Mouse (Mus musculus) neural tube, embryonic 12.5 days (tissue): ENCODE data around the gene Ccdc106. TPM values are rescaled to one million over a fixed set of nuclear protein-coding genes. Genes with fewer than 3 reads are reported as not detected.
A peak's percentile ranks its signal among the peaks of the same experiment; 100 is the strongest.

Source experiments
- ATAC-seq: fragments of 200-750 bp; cut with Nextera tagmentation; 2 replicates; pipeline ENCODE4 v1.8.0; 2017; ENCODE audit warnings: low read depth, mild to moderate bottlenecking, moderate TSS enrichment, moderate library complexity; ENCODE audit not compliant: low FRiP score
- H3K27ac ChIP-seq: fragments of 300-500 bp; sonication (generic); 2 replicates; pipeline ENCODE4 v1.5.1; 2016
- H3K27me3 ChIP-seq: fragments of 300-500 bp; sonication (generic); replicated peaks from 2 replicates; pipeline ENCODE4 v1.6.1; 2016; ENCODE audit warnings: mild to moderate bottlenecking
- H3K36me3 ChIP-seq: fragments of 300-500 bp; sonication (generic); 2 replicates; pipeline ENCODE4 v1.6.1; 2016; ENCODE audit warnings: mild to moderate bottlenecking
- H3K4me1 ChIP-seq: fragments of 300-500 bp; sonication (generic); 2 replicates; pipeline ENCODE4 v1.6.1; 2016
- H3K4me2 ChIP-seq: fragments of 300-500 bp; sonication (generic); replicated peaks from 2 replicates; pipeline ENCODE4 v1.6.1; 2016; ENCODE audit warnings: mild to moderate bottlenecking
- H3K4me3 ChIP-seq: fragments of 300-500 bp; sonication (generic); 2 replicates; pipeline ENCODE4 v1.5.1; 2016
- H3K9ac ChIP-seq: fragments of 300-500 bp; sonication (generic); 2 replicates; pipeline ENCODE4 v1.6.1; 2016; ENCODE audit warnings: mild to moderate bottlenecking
- H3K9me3 ChIP-seq: fragments of 300-500 bp; sonication (generic); 2 replicates; pipeline ENCODE4 v1.6.1; 2016; ENCODE audit warnings: mild to moderate bottlenecking
- WGBS: fragments of 180-500 bp; shearing (Covaris S2); methylation state at CpG from one replicate; pipeline ENCODE4 v1.1.7; 2016; 5-methylcytosine and 5-hydroxymethylcytosine counted together
- polyA plus RNA-seq: library from polyadenylated mRNA; unstranded; fragments of >200 nt; fragmentation: Nextera tagmentation; extraction: Ambion mirVana; gene quantifications from 2 replicates; pipeline ENCODE4 v1.2.1, GENCODE M21; 2016

Gene Ccdc106
- polyA plus RNA-seq, 1 experiment from 2014 or later = 17.0 TPM

DNA sequence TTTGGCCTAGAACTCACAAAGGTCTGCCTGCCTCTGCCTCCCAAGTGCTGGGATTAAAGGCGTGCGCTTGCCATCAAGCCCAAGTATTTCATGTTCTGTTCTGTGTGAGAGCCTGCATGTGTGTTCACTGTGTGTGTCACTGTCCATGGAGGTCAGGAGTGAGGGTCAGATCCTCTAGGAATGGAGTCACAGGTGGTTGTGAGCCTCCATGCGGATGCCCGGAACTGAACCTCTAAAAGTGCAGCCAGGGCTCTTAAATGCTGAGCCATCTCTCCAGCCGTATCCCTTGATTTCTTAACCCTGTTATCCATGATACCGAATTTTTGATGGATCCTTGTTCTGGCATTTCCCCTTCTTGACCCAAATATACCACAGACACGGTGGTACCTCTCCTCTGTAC, 16.7 kb downstream of the Ccdc106 start:
- Histone ChIP-seq H3K27me3 (no peaks in the 10 kb centered on the region), H3K36me3 (peaks cover 41% of the 10 kb centered on the region), H3K4me3 (no peak overlapping the region), H3K4me1 (no peaks in the 10 kb centered on the region; the same call in 1 of the 2 replicates), H3K9ac (no peak overlapping the region), H3K27ac (no peak overlapping the region), H3K9me3 (peaks cover 2% of the 10 kb centered on the region; the same call in 1 of the 2 replicates), H3K4me2 (no peak overlapping the region)
- WGBS = 94% methylated on average over 7 of the region's 7 CpGs
- no peak for ATAC-seq

DNA sequence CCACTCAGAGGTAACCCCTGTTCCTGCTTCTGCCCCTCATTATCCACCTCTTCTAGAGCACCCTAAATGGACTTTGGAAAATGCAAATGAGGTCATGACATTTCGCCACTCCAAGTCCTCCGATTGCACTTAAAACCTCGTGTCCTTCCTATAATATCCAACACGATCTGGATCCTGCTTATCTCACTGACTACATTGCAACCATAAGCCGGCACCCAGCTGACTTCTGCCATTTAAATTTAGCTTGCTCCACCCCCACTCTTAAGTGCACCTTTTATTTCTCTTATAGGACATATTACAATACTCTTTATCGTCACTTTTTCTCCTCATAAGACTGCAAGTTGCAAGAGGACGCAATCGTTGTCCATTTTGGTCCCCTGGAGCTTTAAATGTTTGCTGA, 17.1 kb downstream of the Ccdc106 start:
- Histone ChIP-seq H3K4me1 (no peaks in the 10 kb centered on the region; the same call in 1 of the 2 replicates), H3K4me3 (peak overlapping the region; percentile 62), H3K9me3 (no peaks in the 10 kb centered on the region), H3K27ac (no peak overlapping the region), H3K36me3 (peaks cover 37% of the 10 kb centered on the region), H3K4me2 (peak overlapping the region; percentile 57), H3K27me3 (no peaks in the 10 kb centered on the region), H3K9ac (peak overlapping the region; percentile 82)
- no peak for ATAC-seq
- 92% methylated on average over 8 of the region's 8 CpGs for WGBS

DNA sequence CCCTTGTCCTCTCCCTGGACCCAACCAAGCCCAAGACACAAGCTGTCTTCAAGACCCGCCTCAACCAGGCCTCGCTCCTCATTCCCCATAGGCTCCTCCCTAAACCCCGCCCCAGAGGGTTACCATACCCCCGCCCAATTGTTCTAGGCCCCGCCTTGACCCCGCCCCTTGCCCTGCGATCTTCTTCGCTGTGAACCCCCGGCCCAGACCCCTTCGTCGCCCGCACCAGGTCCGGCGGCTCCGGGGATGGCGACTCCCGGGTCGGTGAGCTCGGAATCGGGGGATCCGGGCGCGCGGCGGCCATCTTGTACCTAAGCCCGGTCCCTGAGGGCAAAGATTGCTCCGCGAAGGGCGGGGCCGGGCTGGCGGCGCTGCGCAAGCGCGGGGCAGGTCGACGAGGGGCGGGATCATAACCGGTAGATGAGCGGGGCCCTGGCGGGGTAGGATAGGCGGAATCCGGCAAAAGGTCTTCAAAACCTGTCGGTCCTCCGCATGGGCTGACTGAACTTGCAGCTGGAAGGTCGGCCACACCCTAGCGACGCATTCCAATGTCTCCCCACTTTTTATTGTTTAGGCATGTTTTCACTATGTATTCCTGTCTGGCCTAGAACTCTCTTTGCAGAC, 17.9 kb downstream of the Ccdc106 start, which contains the start of gene Zfp784:
Gene Zfp784, minus strand, starts transcription at position 338 of the 624 bp plus-strand sequence.
- Histone ChIP-seq H3K27ac (peak within 1 kb of the TSS; percentile 90), H3K9ac (peak within 1 kb of the TSS; percentile 82), H3K36me3 (peaks cover 29% of the 10 kb centered on the region), H3K4me3 (peak within 1 kb of the TSS; percentile 62), H3K4me1 (no peaks in the 10 kb centered on the region; the same call in 1 of the 2 replicates), H3K9me3 (no peaks in the 10 kb centered on the region), H3K27me3 (no peaks in the 10 kb centered on the region), H3K4me2 (peak within 1 kb of the TSS; percentile 57)
- WGBS = under 1% methylated on average over 48 of the region's 48 CpGs
- peak; percentile 96 for ATAC-seq

DNA sequence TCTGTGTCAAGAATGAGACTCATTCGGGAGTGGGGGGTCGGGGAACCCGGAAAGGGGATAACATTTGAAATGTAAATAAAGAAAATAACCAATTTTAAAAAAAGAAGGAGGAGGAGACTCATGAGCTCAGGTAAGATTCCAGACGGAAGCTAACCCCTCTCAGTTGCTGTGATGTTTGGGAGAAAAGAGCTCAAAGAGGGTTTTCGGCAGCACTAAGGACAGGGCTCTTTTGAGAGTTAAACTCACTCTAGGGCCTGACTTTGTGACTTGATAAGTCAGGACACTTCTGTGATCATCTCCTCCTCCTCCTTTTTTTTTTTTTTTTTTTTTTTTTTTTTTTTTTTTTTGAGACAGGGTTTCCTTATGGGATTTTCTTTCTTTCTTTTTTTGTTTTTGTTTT, 18.6 kb downstream of the Ccdc106 start:
- no peaks in the 10 kb centered on the region for H3K27me3 ChIP-seq
- no peaks in the 10 kb centered on the region; the same call in 1 of the 2 replicates for H3K4me1 ChIP-seq
- no peak overlapping the region for H3K27ac ChIP-seq
- peaks cover 22% of the 10 kb centered on the region for H3K36me3 ChIP-seq
- ATAC-seq = no peak
- 49% methylated on average over 5 of the region's 5 CpGs for WGBS
- peak overlapping the region; percentile 62 for H3K4me3 ChIP-seq
- peak overlapping the region; percentile 82; the same call in 1 of the 2 replicates for H3K9ac ChIP-seq
- peak overlapping the region; percentile 57 for H3K4me2 ChIP-seq
- H3K9me3 ChIP-seq = no peaks in the 10 kb centered on the region

DNA sequence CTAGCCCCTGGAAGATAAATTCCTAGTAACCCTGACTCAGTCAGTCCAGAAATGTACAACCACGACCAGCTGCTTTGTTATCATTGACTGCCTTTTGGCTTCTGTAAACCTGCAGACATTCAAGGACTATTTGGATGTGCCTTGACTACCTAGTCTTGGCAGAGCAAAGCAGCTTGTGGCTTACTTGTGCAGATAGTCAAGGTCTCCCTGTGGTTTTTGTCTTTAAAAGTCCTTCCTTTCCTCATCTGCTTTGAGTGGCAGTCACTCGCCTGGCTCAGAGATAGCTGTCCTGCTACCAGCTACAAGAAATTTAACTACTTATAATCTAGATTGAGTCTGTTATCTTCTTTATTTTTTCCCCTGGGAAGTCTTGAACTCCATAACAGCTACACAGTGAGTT, 24.6 kb downstream of the Ccdc106 start:
- Histone ChIP-seq H3K36me3 (no peaks in the 10 kb centered on the region; the same call in 1 of the 2 replicates), H3K9me3 (no peaks in the 10 kb centered on the region), H3K27me3 (no peaks in the 10 kb centered on the region), H3K4me1 (no peaks in the 10 kb centered on the region), H3K27ac (no peak overlapping the region), H3K9ac (no peak overlapping the region), H3K4me2 (no peak overlapping the region), H3K4me3 (no peak overlapping the region)
- no peak for ATAC-seq
- 87% methylated on average over 2 of the region's 2 CpGs for WGBS

DNA sequence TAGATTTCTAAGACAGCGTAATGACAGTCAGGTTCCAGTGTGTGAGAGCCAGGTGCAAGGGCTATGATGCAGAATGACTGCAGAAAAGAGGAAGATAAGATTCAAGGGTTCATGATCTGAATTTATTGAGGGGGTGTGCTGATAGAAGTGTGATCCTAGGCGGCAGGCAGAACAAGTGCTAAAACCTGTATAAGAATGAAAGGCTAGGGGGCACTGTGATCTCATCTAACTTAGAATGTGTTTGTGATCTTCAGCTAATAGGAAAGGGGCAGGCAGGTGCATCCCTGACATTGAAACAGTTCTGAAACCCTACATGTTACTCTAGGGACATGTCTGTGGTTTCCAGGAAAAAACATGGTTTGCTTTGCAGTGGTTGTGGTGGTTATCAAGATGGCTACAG, 25.8 kb downstream of the Ccdc106 start:
- Histone ChIP-seq H3K9me3 (no peaks in the 10 kb centered on the region), H3K27me3 (no peaks in the 10 kb centered on the region), H3K36me3 (no peaks in the 10 kb centered on the region; the same call in 1 of the 2 replicates), H3K4me1 (peaks cover 6% of the 10 kb centered on the region), H3K9ac (no peak overlapping the region), H3K4me2 (no peak overlapping the region), H3K27ac (no peak overlapping the region), H3K4me3 (no peak overlapping the region)
- 66% methylated on average over 2 of the region's 2 CpGs for WGBS
- no peak for ATAC-seq

DNA sequence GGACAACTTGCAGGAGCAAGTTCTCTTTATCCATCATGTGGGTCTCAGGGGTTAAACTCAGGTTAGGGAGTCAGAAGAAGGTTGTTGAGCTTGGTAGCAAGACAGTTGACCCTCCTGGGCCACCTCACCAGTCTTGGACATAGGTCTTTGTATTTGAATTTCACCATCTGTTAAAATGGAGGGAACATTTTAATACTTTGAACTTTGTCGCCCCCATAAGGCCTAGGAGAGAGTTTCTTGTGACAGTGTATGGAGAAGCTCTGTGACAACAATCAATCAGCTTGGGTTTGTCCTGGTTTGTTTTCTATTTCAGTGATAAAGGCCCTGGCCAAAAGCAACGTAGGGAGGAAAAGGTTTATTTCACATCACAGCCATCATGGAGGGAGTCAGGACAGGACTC, 27.0 kb downstream of the Ccdc106 start:
- H3K27me3 ChIP-seq = no peaks in the 10 kb centered on the region
- ATAC-seq = no peak
- peaks cover 12% of the 10 kb centered on the region for H3K4me1 ChIP-seq
- no peak overlapping the region for H3K9ac ChIP-seq
- 34% methylated on average over 2 of the region's 2 CpGs for WGBS
- H3K4me2 ChIP-seq = no peak overlapping the region
- no peaks in the 10 kb centered on the region for H3K9me3 ChIP-seq
- H3K4me3 ChIP-seq = no peak overlapping the region
- H3K36me3 ChIP-seq = no peaks in the 10 kb centered on the region
- H3K27ac ChIP-seq = no peak overlapping the region

DNA sequence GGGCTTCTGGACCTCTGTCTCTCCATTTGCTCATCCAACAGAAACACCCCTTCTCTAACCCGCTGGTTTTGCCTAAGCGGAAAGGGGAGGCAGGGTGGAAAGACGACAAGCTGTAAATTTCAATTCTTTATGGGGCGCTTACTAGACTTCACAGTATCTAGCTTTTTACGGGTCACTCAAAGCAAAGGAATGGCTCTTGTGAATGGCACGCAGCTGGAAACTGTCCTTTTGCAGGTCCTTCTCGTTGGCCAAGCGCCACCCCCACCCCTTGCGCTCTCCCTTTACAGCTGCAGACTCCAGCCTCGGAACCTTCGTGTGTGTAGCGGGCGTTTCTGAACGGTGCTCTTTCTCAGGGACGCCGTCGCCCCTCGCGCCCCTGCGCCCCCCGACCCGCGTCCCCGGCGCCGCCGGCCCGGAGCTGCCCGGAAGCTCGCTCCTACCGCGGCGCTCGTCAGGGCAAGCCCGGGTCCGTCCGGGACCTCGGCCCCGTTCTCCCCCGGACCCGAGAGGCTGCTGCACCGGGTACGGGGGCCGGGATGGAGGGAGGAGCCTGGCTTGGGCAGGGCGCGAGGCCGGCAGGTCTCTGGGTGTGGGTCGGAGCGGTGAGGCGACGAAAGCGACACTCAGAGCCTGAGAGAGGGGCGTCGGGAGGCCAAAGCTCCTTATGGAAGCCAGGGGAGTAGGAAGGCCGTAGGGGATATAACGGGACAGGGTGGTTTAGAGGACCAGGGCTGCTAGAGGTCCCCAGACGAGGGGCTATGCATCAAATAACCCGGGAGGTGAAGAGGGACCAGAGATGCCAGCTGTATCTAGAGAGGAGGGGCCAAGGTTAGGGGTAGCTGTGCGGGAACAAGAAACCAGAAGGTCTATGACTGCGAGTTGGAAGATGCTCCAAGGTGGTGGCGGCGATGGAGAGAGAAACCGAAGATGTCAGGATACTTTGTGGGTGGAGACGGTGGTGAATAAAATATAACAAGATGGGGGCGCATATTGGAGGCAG, 31.1 kb downstream of the Ccdc106 start, which contains the start of gene Zfp580:
Gene Zfp580, plus strand, starts transcription at position 346 of the 1,000 bp plus-strand sequence.
- 2% methylated on average over 65 of the region's 65 CpGs for WGBS
- peak; percentile 67 for ATAC-seq

DNA sequence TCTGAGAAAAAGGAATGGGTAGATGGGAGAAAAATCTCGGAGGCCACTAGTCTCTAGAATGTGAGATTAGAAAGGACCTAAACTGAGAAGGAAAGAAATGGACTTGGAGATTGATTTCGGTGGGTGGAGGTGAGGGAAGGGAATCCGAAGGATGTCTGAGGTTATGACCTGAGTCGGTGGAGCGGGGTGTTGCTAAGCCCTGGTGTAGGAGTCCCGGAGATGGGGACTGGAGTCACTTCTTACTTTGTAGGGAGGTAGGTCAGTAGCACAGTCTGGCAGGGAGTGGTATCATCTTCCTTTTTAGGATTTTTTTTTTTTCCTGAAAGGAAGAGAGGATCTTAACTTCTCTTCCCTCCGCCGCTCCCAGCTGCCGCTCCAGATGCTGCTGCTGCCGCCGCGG, 32.1 kb downstream of the Ccdc106 start:
- 2% methylated on average over 12 of the region's 12 CpGs for WGBS

More for the DNA sequence above, 31.1 kb downstream of the Ccdc106 start, which contains the start of gene Zfp580:
- Histone ChIP-seq H3K36me3 (no peaks in the 10 kb centered on the region), H3K4me1 (peaks cover 32% of the 10 kb centered on the region), H3K4me2 (peak within 1 kb of the TSS; percentile 91), H3K27ac (peak within 1 kb of the TSS; percentile 82), H3K9me3 (no peaks in the 10 kb centered on the region), H3K9ac (peak within 1 kb of the TSS; percentile 93), H3K27me3 (peaks cover 39% of the 10 kb centered on the region), H3K4me3 (peak within 1 kb of the TSS; percentile 79)

DNA sequence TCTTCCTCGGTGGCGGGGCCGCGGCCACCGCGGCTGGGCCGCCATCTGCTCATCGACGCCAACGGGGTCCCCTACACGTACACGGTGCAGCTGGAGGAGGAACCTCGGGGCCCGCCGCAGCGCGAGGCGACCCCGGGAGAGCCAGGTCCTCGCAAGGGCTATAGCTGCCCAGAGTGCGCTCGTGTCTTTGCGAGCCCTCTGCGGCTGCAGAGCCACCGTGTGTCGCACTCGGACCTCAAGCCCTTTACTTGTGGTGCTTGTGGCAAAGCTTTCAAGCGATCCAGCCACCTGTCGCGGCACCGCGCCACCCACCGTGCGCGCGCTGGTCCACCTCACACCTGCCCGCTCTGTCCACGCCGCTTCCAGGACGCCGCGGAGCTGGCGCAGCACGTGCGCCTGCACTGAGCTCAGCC, 32.6 kb downstream of the Ccdc106 start:
- peaks cover 53% of the 10 kb centered on the region for H3K27me3 ChIP-seq
- H3K9me3 ChIP-seq = no peaks in the 10 kb centered on the region
- no peaks in the 10 kb centered on the region for H3K36me3 ChIP-seq
- H3K27ac ChIP-seq = no peak overlapping the region
- 2% methylated on average over 45 of the region's 45 CpGs for WGBS
- peak overlapping the region; percentile 91 for H3K4me2 ChIP-seq
- ATAC-seq = no peak
- H3K4me3 ChIP-seq = peak overlapping the region; percentile 79
- peak overlapping the region; percentile 65 for H3K9ac ChIP-seq
- peaks cover 38% of the 10 kb centered on the region for H3K4me1 ChIP-seq

More for the DNA sequence above, 32.1 kb downstream of the Ccdc106 start:
- Histone ChIP-seq H3K4me1 (peaks cover 38% of the 10 kb centered on the region), H3K9ac (peak overlapping the region; percentile 93), H3K36me3 (no peaks in the 10 kb centered on the region), H3K27ac (no peak overlapping the region), H3K9me3 (no peaks in the 10 kb centered on the region), H3K4me3 (peak overlapping the region; percentile 79), H3K27me3 (peaks cover 48% of the 10 kb centered on the region), H3K4me2 (peak overlapping the region; percentile 91)
- ATAC-seq = no peak

DNA sequence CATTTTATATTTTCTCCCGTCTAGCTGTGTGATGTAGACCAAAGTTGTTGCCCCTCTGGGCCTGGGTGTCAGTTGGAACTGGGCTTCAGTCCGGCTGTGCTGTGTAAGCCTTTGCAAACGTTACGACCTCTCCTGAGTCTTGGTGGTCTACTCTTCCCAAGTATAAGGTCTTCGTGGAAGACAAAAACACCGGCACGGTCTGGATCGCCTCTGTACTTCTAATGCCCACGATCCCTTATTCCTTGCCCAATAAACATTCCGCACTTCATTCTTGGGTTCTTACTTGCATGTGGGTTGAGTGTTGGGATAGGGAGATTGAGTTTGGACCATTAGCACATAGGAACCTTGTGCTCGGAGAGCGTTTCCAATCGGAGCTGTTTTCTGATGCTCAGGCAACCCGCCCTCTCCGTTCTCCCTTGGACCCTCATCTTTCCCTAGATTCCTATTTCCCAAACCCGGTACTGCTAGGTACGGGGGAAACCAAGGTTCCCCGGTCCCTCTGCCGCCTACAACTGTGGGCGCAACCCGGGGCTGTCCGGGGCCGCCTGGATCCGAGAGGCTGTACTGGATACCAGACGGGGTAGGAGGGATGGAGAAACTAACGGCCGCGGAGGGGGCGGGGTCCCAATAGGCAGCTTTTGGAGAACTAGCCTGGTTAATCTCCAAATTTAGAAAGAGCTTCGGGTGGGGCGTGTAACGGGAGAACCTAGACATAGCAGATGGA, 33.3 kb downstream of the Ccdc106 start:
- H3K4me2 ChIP-seq = peak overlapping the region; percentile 91
- 9% methylated on average over 32 of the region's 32 CpGs for WGBS
- no peak overlapping the region for H3K27ac ChIP-seq
- H3K4me1 ChIP-seq = peaks cover 38% of the 10 kb centered on the region
- peak overlapping the region; percentile 65 for H3K9ac ChIP-seq
- peak overlapping the region; percentile 79 for H3K4me3 ChIP-seq
- no peaks in the 10 kb centered on the region for H3K9me3 ChIP-seq
- H3K36me3 ChIP-seq = no peaks in the 10 kb centered on the region
- peaks cover 60% of the 10 kb centered on the region for H3K27me3 ChIP-seq
- no peak for ATAC-seq
